In the genomic region with DNA sequence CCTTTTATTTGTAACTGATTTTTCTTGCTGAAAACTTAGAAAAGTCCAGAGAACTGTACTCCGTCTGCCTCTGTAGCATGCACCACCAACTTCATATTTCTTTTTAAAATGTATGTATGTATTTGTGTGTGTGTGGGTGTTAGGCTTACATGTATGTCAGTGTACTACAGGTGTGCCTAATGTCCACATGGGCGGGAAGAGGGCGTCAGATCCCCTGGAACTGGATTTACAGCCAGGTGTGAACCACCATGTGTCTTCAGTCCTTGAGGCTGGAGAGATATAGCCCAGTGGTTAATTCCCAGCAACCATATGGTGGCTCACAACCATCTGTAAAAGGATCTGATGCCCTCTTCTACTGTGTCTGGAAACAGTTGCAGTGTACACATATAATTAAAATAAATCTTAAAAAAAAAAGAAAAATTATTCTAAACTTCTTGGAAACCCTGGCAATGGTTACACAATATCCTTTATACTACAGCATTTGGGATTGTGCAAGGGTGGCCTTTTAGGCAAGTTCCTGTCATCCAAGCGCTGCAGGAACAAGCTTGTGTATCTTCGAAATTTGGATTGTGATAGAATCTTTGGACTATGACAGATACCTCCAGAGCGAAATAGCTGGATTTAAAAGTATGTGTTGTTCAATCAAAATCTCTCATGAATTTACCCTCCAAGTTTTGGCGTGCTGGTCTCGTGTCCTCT, we compare ENCODE assay signal across 8 mouse cellular contexts. TPM values are rescaled to one million over a fixed set of nuclear protein-coding genes. Genes with fewer than 3 reads are reported as not detected.
DNase-seq lines count a peak whose midpoint lies in the region; ATAC-seq and TF ChIP-seq lines count a peak whose summit lies in the region.

No protein-coding gene starts in this region.

- no peak overlapping the region for H3K27ac ChIP-seq in heart, embryonic 12.5 days (ENCODE audit: poor library complexity, severe bottlenecking)
- H3K27ac ChIP-seq in heart, adult 2 months: no peak overlapping the region
- no peak overlapping the region for H3K27ac ChIP-seq in hindbrain, embryonic 10.5 days

- H3K27me3 ChIP-seq in heart, embryonic 12.5 days (replicated peaks): no peaks in the 10 kb centered on the region; the same call in 1 of the 2 replicates
- no peaks in the 10 kb centered on the region for H3K27me3 ChIP-seq in heart, adult 2 months (ENCODE audit: control insufficient read depth, insufficient read depth, low read length)
- no peaks in the 10 kb centered on the region for H3K27me3 ChIP-seq in hindbrain, embryonic 10.5 days (ENCODE audit: insufficient read depth, poor library complexity, severe bottlenecking)

- WGBS in heart, embryonic 12.5 days: 61% methylated on average over 8 of the region's 8 CpGs
- 63% methylated on average over 8 of the region's 8 CpGs for WGBS in heart, adult 2 months
- WGBS in hindbrain, embryonic 10.5 days: 70% methylated on average over 8 of the region's 8 CpGs

- H3K9me3 ChIP-seq in heart, embryonic 12.5 days (replicated peaks): 0 out of 2 replicates have a peak, but pooled peaks cover 2% of the 10 kb centered on the region
- peaks cover 2% of the 10 kb centered on the region; the same call in 1 of the 2 replicates for H3K9me3 ChIP-seq in hindbrain, embryonic 10.5 days

- intact Hi-C loops in heart, adult 2 months (cut with DNase I): loop anchor here (5.0 kb wide), 1 partner anchor 67 kb away; no protein-coding TSS in a partner anchor
- intact Hi-C loops in left cerebral cortex, postnatal 14 days (cut with DNase I): loop anchor here (2.0 to 10.0 kb wide), 3 partner anchors 17 to 67 kb away; partner anchors contain the start of gene 1600014C10Rik

- TF ChIP-seq CTCF in heart, adult 2 months (IDR thresholded peaks at IDR 0.05): no peak

- H3K9ac ChIP-seq in heart, embryonic 12.5 days: no peak overlapping the region
- no peak overlapping the region for H3K9ac ChIP-seq in heart, adult 2 months (ENCODE audit: low read depth, low read length)

- peaks cover 6% of the 10 kb centered on the region; the same call in 1 of the 2 replicates for H3K36me3 ChIP-seq in heart, embryonic 12.5 days
- no peaks in the 10 kb centered on the region for H3K36me3 ChIP-seq in heart, adult 2 months (ENCODE audit: control insufficient read depth, insufficient read depth, low read length)
- peaks cover 2% of the 10 kb centered on the region; the same call in 1 of the 2 replicates for H3K36me3 ChIP-seq in hindbrain, embryonic 10.5 days

- ATAC-seq in heart, embryonic 12.5 days (ENCODE audit: insufficient number of reproducible peaks, low FRiP score): no peak
- peak; percentile 70 for ATAC-seq in megakaryocyte progenitor cell, adult 5-6 weeks (replicated peaks; ENCODE audit: poor library complexity)
- ATAC-seq in erythroid progenitor cell, adult 5-6 weeks (replicated peaks; ENCODE audit: low FRiP score, poor library complexity, severe bottlenecking): no peak

- TF ChIP-seq POLR2A in heart, adult 2 months (IDR thresholded peaks at IDR 0.05; ENCODE audit: insufficient read depth, low read depth, low read length): no peak

- H3K4me3 ChIP-seq in heart, embryonic 12.5 days: no peak overlapping the region
- H3K4me3 ChIP-seq in heart, adult 2 months: no peak overlapping the region
- peak overlapping the region; percentile 45; the same call in 1 of the 2 replicates for H3K4me3 ChIP-seq in hindbrain, embryonic 10.5 days

- DNase-seq in heart, adult 2 months: no peak
- peak; percentile 45 for DNase-seq in ES-CJ7 (ENCODE audit: low read depth, low spot score)
- DNase-seq in hindbrain, embryonic 10.5 days (ENCODE audit: low spot score): no peak
- DNase-seq in left cerebral cortex, postnatal 14 days (ENCODE audit: low spot score in 2 of 2): no peak
- no peak for DNase-seq in frontal cortex, postnatal 36 days (ENCODE audit: low spot score in 2 of 2)

- no peaks in the 10 kb centered on the region for H3K79me2 ChIP-seq in heart, adult 2 months (replicated peaks; ENCODE audit: control insufficient read depth, insufficient read depth, low read length)

- H3K4me2 ChIP-seq in heart, embryonic 12.5 days: peak overlapping the region; percentile 59

- no peak for TF ChIP-seq EP300 in heart, adult 2 months (IDR thresholded peaks at IDR 0.05; ENCODE audit: insufficient read depth, low read depth, low read length)

- H3K4me1 ChIP-seq in heart, embryonic 12.5 days (replicated peaks): no peaks in the 10 kb centered on the region
- H3K4me1 ChIP-seq in heart, adult 2 months (ENCODE audit: control insufficient read depth, insufficient read depth, low read length): no peaks in the 10 kb centered on the region; the same call in 1 of the 2 replicates
- H3K4me1 ChIP-seq in hindbrain, embryonic 10.5 days (replicated peaks): peaks cover 8% of the 10 kb centered on the region

RNA-seq across cellular contexts. Expression of gene 1600014C10Rik, which starts 17.0 kb away (rescaled TPM):
- 13.5 and 14.1 TPM in 2 replicates for polyA plus RNA-seq in heart, embryonic 12.5 days (2016; fragmentation: Nextera tagmentation; extraction: Ambion mirVana)
- 10 to 100 TPM; 31.6 to 32.0 TPM for total RNA-seq in heart, adult 2 months (2021)
- 29.3 and 50.6 TPM in 2 replicates for polyA plus RNA-seq in heart, adult 2 months (2012; rRNA removed)
- 15.1 and 15.2 TPM in 2 replicates for polyA plus RNA-seq in hindbrain, embryonic 10.5 days (2016; fragmentation: Nextera tagmentation; extraction: Ambion mirVana)
- 18.8 and 19.5 TPM in 2 replicates for total RNA-seq in megakaryocyte progenitor cell, adult 5-6 weeks (2015)
- total RNA-seq in megakaryocyte progenitor cell, adult 5-6 weeks (2017): 22.7 and 29.4 TPM in 2 replicates
- 2.9 and 3.2 TPM in 2 replicates for total RNA-seq in erythroid progenitor cell, adult 5-6 weeks (2015; ENCODE audit: low replicate concordance)
- 3.3 and 3.6 TPM in 2 replicates for total RNA-seq in erythroid progenitor cell, adult 5-6 weeks (2017; ENCODE audit: low replicate concordance)
- 10 to 100 TPM; 17.7 to 18.8 TPM for total RNA-seq in left cerebral cortex, postnatal 14 days (2021)

RNA-seq across cellular contexts. Expression of gene Plekhf1, which starts 27.8 kb away (rescaled TPM):
- 1.7 TPM in 2 replicates for polyA plus RNA-seq in heart, embryonic 12.5 days (2016; fragmentation: Nextera tagmentation; extraction: Ambion mirVana)
- 10 to 100 TPM in 1 of 2 experiments, 1 to 10 TPM in 1; 9.3 to 14.6 TPM for total RNA-seq in heart, adult 2 months (2021)
- 8.6 and 8.9 TPM in 2 replicates for polyA plus RNA-seq in heart, adult 2 months (2012; rRNA removed)
- polyA plus RNA-seq in hindbrain, embryonic 10.5 days (2016; fragmentation: Nextera tagmentation; extraction: Ambion mirVana): 2.5 and 3.2 TPM in 2 replicates
- 0.56 and 0.94 TPM in 2 replicates for total RNA-seq in megakaryocyte progenitor cell, adult 5-6 weeks (2015)
- total RNA-seq in megakaryocyte progenitor cell, adult 5-6 weeks (2017): 0.46 and 1.1 TPM in 2 replicates
- not detected in 2 replicates for total RNA-seq in erythroid progenitor cell, adult 5-6 weeks (2015; ENCODE audit: low replicate concordance)
- 0.13 TPM in 1 of 2 replicates, not detected in the other for total RNA-seq in erythroid progenitor cell, adult 5-6 weeks (2017; ENCODE audit: low replicate concordance)
- total RNA-seq in left cerebral cortex, postnatal 14 days (2021): 1 to 10 TPM in 1 of 2 experiments, under 1 TPM in 1; 0.89 to 1.8 TPM

Comparison
In these comparisons a context has a peak if more than half of its experiments do, and no peak if none do; other contexts are left out.
1. RNA of gene 1600014C10Rik, which starts 17.0 kb away (total RNA-seq): 31.6 to 32.0 TPM in heart, adult 2 months, 18.8 to 29.4 TPM in megakaryocyte progenitor cell, adult 5-6 weeks and 17.7 to 18.8 TPM in left cerebral cortex, postnatal 14 days; 2.9 to 3.6 TPM in erythroid progenitor cell, adult 5-6 weeks; every median in the first group is over 4 times any median in the second.